Mouse (Mus musculus) WW6 (cell line): Measurements from ENCODE around the gene Piezo1.

Source experiments
- DNase-seq: peaks from one replicate; pipeline ENCODE4 v3.0.0-alpha.2; 2013; ENCODE audit warnings: low read depth, low spot score

The Piezo1 gene

DNA sequence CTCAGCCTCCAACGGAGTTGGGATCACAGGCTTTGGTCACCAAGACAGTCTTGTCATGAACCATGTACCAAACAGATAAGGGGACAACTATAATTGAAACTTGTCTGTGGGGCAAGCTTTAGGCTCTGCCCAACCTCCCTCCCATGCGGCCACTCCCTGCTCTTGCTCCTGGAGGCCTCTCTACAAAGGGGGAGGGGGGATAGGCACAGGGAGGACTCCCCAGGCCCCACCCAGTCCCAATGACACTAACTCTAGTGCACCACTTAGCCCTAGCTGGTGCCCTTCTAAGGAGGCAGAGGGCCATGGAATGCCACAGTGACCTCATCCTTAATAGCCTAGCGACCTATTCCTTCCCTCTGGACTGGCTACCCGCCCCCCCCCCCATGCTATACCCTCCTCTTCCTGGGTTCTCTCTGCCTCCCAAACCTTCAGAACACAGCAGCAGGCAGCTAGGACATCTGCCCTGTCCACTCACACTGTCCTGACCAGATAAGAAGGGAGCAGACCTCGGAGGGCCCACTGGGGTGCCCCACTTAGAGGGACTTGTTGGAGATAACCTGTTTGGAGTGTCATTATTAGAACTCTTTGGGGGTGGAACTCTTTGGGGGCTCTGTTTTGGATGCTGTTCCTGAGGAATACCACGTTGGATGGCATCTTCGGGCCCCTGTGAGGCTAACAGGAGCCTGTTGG is 4.9 kb downstream of the Piezo1 start:
- no peak for DNase-seq

- no peak for DNase-seq
These were observed 7.0 kb downstream of the Piezo1 start for GRCm38 (mm10) chr8:122544138-122544537.

DNA sequence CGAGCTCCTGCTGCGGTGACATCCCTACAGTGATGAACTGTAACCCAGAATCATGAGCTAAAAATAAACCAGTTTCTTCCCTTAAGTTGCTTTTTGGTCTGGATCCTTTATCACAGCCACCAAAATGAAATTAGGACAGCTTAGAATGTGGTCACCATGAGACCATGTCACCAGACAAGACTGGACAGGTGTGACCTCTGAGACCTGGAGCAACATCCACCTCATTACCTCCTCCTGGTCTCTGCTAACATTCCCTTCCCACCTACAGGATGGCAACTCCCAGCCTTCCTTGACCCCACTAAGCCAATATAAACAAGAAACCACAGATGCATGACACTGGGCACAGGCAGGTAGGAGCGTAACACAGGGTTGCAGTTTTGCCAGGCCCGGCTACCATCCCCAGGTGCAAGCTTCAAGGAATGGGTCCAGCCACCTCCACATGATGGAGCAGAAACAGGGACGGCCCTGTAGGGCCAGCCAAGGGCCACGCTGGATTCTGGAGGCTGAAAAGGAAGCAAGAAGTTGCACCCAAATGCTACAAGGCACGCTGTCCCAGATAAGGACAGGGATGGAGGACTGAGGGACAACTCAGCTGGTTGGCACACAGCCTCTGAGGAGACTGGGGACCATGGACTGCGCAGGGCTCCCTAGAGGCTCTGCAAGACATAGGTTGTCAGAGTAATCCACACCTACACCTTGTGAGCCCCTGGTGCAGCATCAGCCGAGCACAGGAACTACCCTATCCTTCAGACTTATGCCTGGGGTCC is 12.6 kb downstream of the Piezo1 start:
- no peak for DNase-seq

GRCm38 (mm10) chr8:122537812-122538211 is 13.3 kb downstream of the Piezo1 start:
- no peak for DNase-seq

DNA sequence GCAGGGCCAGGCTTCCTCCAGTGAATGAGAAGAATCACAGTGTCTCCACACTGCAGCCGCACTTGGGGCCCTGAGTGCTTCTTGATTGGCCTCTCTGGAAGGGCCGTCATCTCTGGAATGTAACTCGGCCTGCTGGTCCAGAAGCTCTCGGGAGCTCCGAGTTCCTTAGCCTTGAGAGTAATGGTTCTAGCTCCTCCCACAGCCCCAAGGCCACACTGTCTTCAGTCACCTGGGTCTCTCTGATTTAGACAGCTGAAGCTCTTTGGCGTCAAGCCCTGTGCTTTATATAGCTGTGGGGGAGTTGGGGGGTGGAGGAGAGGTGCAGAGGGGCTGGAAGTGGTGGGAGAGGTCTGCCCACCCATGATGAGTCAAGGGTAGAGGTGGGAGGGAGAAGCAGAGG is 14.1 kb downstream of the Piezo1 start:
- no peak for DNase-seq

DNA sequence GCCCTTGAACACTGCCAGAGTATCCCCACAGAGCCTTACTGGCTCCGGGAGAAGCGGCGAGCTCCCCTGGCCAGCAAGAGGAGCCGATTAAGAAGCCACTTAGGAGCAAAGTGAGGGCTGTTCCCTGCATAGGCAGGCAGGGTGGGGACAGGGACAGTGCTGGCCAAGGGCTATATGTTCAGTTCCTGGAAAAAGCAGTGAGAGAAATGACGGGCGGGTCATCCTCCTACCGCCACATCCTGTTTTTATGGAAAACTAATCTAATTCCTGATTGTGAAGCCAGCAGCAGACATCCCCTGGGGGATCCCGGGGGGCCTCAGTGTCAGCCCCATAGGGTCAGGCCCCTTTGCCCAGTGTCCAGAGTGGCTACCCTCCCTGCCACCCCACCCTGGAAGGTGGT is 19.8 kb downstream of the Piezo1 start:
- no peak for DNase-seq

- DNase-seq: no peak
These were observed 22.0 kb downstream of the Piezo1 start for GRCm38 (mm10) chr8:122529159-122529558.

GRCm38 (mm10) chr8:122527937-122528336 is 23.2 kb downstream of the Piezo1 start:
- DNase-seq: no peak

GRCm38 (mm10) chr8:122526526-122527170 is 24.5 kb downstream of the Piezo1 start:
- no peak for DNase-seq

- no peak for DNase-seq
These were observed 25.0 kb downstream of the Piezo1 start for GRCm38 (mm10) chr8:122526084-122526483.

- no peak for DNase-seq
These were observed 26.1 kb downstream of the Piezo1 start for GRCm38 (mm10) chr8:122525004-122525403.

DNA sequence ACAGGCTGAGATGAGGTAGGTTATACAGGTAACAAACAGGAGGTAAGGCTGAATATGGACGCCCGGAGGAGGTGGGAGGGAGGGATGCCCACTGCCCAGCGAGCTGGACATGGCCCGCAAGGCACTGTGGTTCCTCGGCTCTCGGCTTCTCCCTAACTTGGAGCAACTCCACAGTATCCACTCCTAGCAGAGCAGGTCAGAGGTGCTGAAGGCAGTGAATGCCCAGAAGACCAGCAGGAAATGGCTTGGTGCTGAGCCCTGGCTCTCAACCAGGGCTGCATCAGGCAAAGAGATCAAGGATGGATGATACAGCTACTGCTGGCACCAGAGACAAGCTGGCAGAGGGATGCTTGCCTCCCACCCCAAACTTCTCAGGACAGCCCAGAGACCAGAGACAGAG is 26.6 kb downstream of the Piezo1 start:
- no peak for DNase-seq

DNA sequence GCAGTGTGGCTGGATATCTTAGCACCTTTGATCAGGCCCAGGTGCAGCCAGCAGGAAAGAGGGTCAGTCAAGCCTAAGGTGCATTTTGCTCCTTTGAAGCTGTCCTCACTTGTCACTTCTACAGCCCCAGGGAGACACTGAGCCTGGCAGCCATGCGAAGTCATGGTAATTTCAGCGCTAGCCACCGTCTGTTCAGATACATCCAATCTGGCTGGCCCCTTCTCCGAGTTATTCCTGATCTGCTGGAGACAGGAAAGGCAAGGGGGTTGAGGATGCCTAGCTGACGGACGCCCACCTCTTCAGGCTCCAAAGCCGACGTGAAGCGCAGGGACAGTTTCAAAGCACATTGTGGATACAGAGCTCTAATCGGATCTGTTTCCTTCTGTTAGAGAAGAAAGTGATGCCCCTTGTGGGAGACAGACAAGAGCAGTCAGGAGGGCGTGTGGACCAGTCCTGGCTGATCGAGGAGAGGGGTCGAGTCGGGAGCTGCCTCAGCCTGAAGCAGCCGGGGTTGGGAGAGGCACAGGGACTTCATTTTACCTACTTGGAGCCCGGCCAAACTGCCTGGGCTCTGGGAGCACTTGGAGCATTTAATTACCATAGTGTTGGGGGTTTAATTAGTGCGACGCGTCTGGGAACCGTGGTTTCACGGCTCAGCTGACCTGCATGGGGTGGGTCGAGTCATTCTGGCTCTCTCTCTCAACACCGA is 27.3 kb downstream of the Piezo1 start:
- DNase-seq: no peak

DNA sequence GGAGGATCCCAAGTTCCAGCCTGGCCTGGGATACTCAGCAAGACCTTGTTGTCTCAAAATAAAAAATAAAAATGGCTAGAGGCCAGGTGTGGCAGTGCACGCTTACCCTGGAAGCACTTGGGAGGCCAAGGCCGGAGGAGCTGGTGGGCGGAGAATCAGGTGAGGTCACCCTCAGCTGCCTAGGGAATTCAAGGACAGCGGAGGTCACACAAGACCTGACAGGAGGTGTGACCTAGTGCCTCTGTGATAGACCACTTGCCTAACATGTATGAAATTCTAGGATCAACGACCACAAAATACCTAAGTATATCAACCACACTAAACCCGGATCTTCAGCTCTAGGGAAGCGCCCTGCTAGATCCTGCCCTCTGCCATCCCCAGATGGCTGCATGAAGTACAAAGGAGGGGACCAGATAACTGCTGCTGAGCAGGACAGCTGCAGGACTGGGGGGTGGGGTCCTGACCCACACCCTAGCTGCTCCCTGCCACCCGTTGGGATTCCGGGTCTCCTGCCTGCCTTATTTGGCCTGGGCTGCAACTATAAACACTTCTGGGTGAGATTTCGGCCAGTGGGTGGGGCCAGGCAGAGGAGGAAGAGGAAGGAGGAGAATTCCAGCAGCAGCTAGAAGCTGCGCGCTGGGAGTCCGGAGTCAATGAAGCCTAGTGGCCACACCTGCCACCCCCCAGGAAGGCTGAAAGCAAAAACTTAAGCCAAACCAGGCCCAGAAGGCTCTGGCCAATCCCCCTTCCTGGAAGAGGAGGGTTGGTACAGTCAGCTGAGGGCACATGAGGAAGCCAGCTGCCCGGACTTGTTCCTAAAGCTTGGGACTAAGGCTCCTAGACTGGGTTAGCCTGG is 28.1 kb downstream of the Piezo1 start:
- DNase-seq: peak; percentile 73

DNA sequence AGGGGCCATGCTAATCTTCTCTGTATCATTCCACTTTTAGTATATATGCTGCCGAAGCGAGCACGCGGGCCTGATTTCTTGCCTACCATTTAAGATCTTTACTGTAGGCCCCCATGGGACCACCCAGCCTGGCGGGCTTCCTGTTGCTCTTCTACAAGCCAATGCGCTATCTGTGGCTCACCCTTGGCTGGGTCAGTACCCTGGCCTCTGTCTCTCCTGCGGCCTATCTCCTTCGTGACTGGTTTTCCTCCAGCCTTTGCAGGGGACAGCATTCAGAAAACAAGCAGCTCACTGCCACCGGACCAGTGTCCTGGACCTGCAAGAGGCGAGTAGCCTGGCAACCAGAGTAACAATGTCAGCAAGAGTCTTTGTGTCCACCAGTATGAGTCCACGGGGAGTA is 30.5 kb downstream of the Piezo1 start:
- DNase-seq: no peak

- DNase-seq: no peak
These were observed 33.5 kb downstream of the Piezo1 start for GRCm38 (mm10) chr8:122517541-122518190.

- no peak for DNase-seq
These were observed 35.4 kb downstream of the Piezo1 start for GRCm38 (mm10) chr8:122515699-122516098.

DNA sequence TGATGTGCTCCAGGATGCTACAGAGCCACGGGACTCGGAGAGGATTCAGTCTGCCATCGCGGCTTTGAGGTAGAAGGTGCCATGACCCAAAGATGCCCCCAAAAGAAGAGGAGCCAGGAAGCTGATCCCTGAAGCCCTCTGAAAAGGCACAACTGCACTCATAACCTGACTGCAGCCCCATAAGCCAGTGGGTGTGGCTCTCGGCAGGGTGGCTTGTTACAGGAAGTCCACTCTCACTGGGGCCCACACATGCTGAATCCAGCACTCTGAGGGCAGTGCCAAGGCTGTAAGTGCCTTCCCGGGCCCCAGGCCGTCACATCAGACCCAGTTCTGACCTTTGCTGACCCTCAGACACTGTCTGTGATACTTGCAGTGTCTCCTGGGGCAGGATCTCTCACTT is 38.7 kb downstream of the Piezo1 start:
- DNase-seq: no peak

DNA sequence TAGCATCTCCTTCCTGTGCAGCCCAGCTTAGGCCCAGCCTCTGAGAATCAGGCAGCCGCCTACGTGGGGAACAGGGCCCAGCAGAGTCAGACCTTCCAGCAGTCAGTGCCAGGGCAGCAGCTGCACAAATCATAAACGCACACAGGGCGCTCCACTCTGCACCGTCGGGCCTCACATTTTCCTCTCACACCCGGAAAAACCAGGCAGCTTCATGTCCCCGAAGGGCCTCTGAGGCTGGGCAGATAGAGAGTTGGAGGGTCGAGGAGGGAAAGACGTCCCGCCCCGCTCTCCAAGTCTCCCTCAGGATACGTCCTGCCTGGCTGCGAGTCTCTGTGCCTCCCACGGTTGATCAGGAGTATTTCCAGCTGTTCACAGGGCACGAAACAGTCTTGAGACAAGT is 39.6 kb downstream of the Piezo1 start:
- no peak for DNase-seq

GRCm38 (mm10) chr8:122500856-122501255 is 50.3 kb downstream of the Piezo1 start:
- peak; percentile 49 for DNase-seq

DNA sequence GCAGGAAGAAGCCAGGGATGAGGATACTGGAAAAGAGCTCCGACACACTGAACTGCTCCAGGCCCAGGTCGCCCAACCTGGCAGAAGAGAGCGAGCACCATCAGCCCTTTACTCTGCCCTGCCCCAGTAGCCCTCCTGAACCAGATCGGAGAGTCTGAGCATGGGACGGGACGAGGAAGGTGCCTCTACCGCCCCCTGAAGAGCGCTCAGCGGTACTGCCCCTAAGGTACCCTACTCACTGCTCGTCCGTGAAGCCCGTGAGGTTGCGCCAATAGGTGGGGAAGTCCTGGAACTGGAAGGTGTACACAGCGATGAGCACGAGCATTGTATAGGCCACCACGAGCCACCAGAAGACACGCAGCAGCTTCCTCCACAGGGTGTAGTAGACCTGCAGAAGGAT is 53.2 kb downstream of the Piezo1 start:
- DNase-seq: peak; percentile 75
